Mouse (Mus musculus) midbrain, postnatal 0 days (tissue): ENCODE results near the gene Epha2. TPM values are rescaled to one million over a fixed set of nuclear protein-coding genes. Genes with fewer than 3 reads are reported as not detected.

ENCODE experiments used
- ATAC-seq: fragments of 200-750 bp; cut with Nextera tagmentation; 2 replicates; pipeline ENCODE4 v1.8.0; 2017; ENCODE audit warnings: moderate number of reproducible peaks, mild to moderate bottlenecking, moderate TSS enrichment, moderate library complexity; ENCODE audit not compliant: low FRiP score
- DNase-seq: peaks from one replicate; pipeline ENCODE4 v3.0.0-alpha.2; 2015; ENCODE audit warnings: low spot score
- H3K27ac ChIP-seq: fragments of 300-500 bp; sonication (generic); 2 replicates; pipeline ENCODE4 v1.5.1; 2014; ENCODE audit warnings: low read depth, mild to moderate bottlenecking, low read length, mixed read lengths
- H3K27me3 ChIP-seq: fragments of 300-500 bp; sonication (generic); 2 replicates; pipeline ENCODE4 v1.6.1; 2014; ENCODE audit warnings: low read length, control low read depth, mixed read lengths; ENCODE audit not compliant: insufficient read depth
- H3K36me3 ChIP-seq: fragments of 300-500 bp; sonication (generic); 2 replicates; pipeline ENCODE4 v1.6.1; 2014; ENCODE audit warnings: low read length, control low read depth, mixed read lengths; ENCODE audit not compliant: insufficient read depth
- H3K4me1 ChIP-seq: fragments of 300-500 bp; sonication (generic); 2 replicates; pipeline ENCODE4 v1.6.1; 2014; ENCODE audit warnings: mild to moderate bottlenecking, control low read depth, antibody characterized with exemption, low read length, mixed read lengths; ENCODE audit not compliant: insufficient read depth
- H3K4me2 ChIP-seq: fragments of 300-500 bp; sonication (generic); 2 replicates; pipeline ENCODE4 v1.6.1; 2014; ENCODE audit warnings: low read depth, mild to moderate bottlenecking, low read length, mixed read lengths; ENCODE audit not compliant: poor library complexity, severe bottlenecking
- H3K4me3 ChIP-seq: fragments of 300-500 bp; sonication (generic); 2 replicates; pipeline ENCODE4 v1.5.1; 2014; ENCODE audit warnings: low read depth, mild to moderate bottlenecking, low read length, moderate library complexity
- H3K9ac ChIP-seq: fragments of 300-500 bp; sonication (generic); replicated peaks from 2 replicates; pipeline ENCODE4 v1.6.1; 2014; ENCODE audit warnings: mild to moderate bottlenecking, low read length, moderate library complexity, mixed read lengths; ENCODE audit not compliant: poor library complexity, severe bottlenecking
- H3K9me3 ChIP-seq: fragments of 300-500 bp; sonication (generic); 2 replicates; pipeline ENCODE4 v1.6.1; 2016; ENCODE audit warnings: low read length, control low read depth
- CTCF ChIP-seq: IDR thresholded peaks from 2 replicates; pipeline ENCODE4 v1.5.1; 2016; ENCODE audit warnings: antibody characterized with exemption, mild to moderate bottlenecking
- WGBS: fragments of 180-500 bp; shearing (Covaris S2); extraction: QIAGEN DNeasy Blood & Tissue Kit; methylation state at CpG from one replicate; pipeline ENCODE4 v1.1.7; 2014; 5-methylcytosine and 5-hydroxymethylcytosine counted together
- polyA plus RNA-seq: library from polyadenylated mRNA; unstranded; fragments of >200 nt; fragmentation: Nextera tagmentation; extraction: Ambion mirVana; gene quantifications from 2 replicates; pipeline ENCODE4 v1.2.1, GENCODE M21; 2015
- total RNA-seq: library from RNA; depleted of rRNA; stranded (reverse); fragments of >200 nt; gene quantifications from 2 replicates; pipeline ENCODE4 v1.2.3, GENCODE M21; 2014

Gene Epha2
- total and polyA plus RNA-seq, 2 experiments from 2014 or later = 0.30 to 3.1 TPM

- H3K4me2 ChIP-seq = no peak overlapping the region
- no peaks in the 10 kb centered on the region for H3K27me3 ChIP-seq
- no peak overlapping the region for H3K9ac ChIP-seq
- H3K4me1 ChIP-seq = no peaks in the 10 kb centered on the region
- H3K36me3 ChIP-seq = no peaks in the 10 kb centered on the region
- H3K4me3 ChIP-seq = no peak overlapping the region
- ATAC-seq = no peak
- no peaks in the 10 kb centered on the region for H3K9me3 ChIP-seq
- TF ChIP-seq CTCF = no peak
- no peak for DNase-seq
- H3K27ac ChIP-seq = no peak overlapping the region
- 88% methylated on average over 12 of the region's 12 CpGs for WGBS
Measured at GRCm38 (mm10) chr4:141350015-141350414, 49.0 kb downstream of the Epha2 start.

- ATAC-seq (no peak), DNase-seq (no peak)
- H3K27ac ChIP-seq = no peak overlapping the region
- H3K9me3 ChIP-seq = no peaks in the 10 kb centered on the region
- H3K9ac ChIP-seq = no peak overlapping the region
- no peak overlapping the region for H3K4me3 ChIP-seq
- TF ChIP-seq CTCF = no peak
- no peaks in the 10 kb centered on the region for H3K36me3 ChIP-seq
- no peak overlapping the region for H3K4me2 ChIP-seq
- H3K27me3 ChIP-seq = no peaks in the 10 kb centered on the region
- H3K4me1 ChIP-seq = no peaks in the 10 kb centered on the region
- 77% methylated on average over 7 of the region's 7 CpGs for whole genome bisulfite sequencing
Measured at GRCm38 (mm10) chr4:141351972-141352371, 50.9 kb downstream of the Epha2 start.

GRCm38 (mm10) chr4:141352986-141353385 lies 51.9 kb downstream of the Epha2 start:
- no peaks in the 10 kb centered on the region for H3K9me3 ChIP-seq
- ATAC-seq (no peak), DNase-seq (no peak)
- H3K27me3 ChIP-seq = no peaks in the 10 kb centered on the region
- 83% methylated on average over 5 of the region's 5 CpGs for WGBS
- no peaks in the 10 kb centered on the region for H3K36me3 ChIP-seq
- no peak for TF ChIP-seq CTCF
- no peak overlapping the region for H3K4me2 ChIP-seq
- no peak overlapping the region for H3K4me3 ChIP-seq
- H3K9ac ChIP-seq = no peak overlapping the region
- no peak overlapping the region for H3K27ac ChIP-seq
- H3K4me1 ChIP-seq = no peaks in the 10 kb centered on the region

- H3K9ac ChIP-seq = no peak overlapping the region
- no peak for TF ChIP-seq CTCF
- no peaks in the 10 kb centered on the region for H3K4me1 ChIP-seq
- H3K4me3 ChIP-seq = no peak overlapping the region
- no peak overlapping the region for H3K27ac ChIP-seq
- 74% methylated on average over 8 of the region's 8 CpGs for WGBS
- H3K36me3 ChIP-seq = no peaks in the 10 kb centered on the region
- no peaks in the 10 kb centered on the region for H3K27me3 ChIP-seq
- no peak overlapping the region for H3K4me2 ChIP-seq
- DNase-seq (no peak), ATAC-seq (no peak)
- H3K9me3 ChIP-seq = no peaks in the 10 kb centered on the region
Measured at GRCm38 (mm10) chr4:141353868-141354267, 52.8 kb downstream of the Epha2 start.

DNA sequence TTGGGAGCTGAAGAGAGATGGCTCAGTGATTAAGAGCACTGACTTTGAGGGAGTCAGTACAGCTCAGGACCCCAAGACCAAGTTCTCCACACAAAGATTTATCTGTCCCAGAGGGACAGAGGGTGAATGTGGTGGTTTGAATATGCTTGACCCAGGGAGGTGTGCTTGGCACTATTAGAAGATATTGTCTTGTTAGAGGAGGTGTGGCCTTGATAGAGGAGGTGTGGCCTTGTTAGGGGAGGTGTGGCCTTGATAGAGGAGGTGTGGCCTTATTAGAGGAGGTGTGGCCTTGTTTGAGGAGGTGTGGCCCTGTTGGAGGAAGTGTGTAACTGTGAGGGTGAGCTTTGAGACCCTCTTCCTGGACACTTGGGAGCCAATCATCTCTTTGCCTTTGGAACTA lies 56.8 kb downstream of the Epha2 start:
- Histone ChIP-seq H3K27ac (no peak overlapping the region), H3K9me3 (no peaks in the 10 kb centered on the region), H3K27me3 (peaks cover 7% of the 10 kb centered on the region; the same call in 1 of the 2 replicates), H3K4me2 (no peak overlapping the region), H3K4me1 (no peaks in the 10 kb centered on the region), H3K36me3 (no peaks in the 10 kb centered on the region), H3K4me3 (no peak overlapping the region), H3K9ac (no peak overlapping the region)
- no peak for DNase-seq
- ATAC-seq = no peak
- no peak for TF ChIP-seq CTCF

GRCm38 (mm10) chr4:141359222-141359621 lies 58.2 kb downstream of the Epha2 start:
- Histone ChIP-seq H3K36me3 (no peaks in the 10 kb centered on the region), H3K27me3 (peaks cover 7% of the 10 kb centered on the region; the same call in 1 of the 2 replicates), H3K9me3 (no peaks in the 10 kb centered on the region), H3K4me3 (no peak overlapping the region), H3K27ac (no peak overlapping the region), H3K4me1 (no peaks in the 10 kb centered on the region), H3K4me2 (no peak overlapping the region), H3K9ac (no peak overlapping the region)
- DNase-seq (no peak), ATAC-seq (no peak)
- TF ChIP-seq CTCF = no peak
- WGBS = 88% methylated on average over 6 of the region's 6 CpGs
